Mouse (Mus musculus) fat pad, adult 2 months (tissue): ENCODE results near the gene Atp6v1a.

Experiments
- DNase-seq: peaks from one replicate; pipeline ENCODE4 v3.0.0-alpha.2; 2011; ENCODE audit warnings: low read depth, low spot score; ENCODE audit errors: extremely low read depth

The Atp6v1a gene

DNA sequence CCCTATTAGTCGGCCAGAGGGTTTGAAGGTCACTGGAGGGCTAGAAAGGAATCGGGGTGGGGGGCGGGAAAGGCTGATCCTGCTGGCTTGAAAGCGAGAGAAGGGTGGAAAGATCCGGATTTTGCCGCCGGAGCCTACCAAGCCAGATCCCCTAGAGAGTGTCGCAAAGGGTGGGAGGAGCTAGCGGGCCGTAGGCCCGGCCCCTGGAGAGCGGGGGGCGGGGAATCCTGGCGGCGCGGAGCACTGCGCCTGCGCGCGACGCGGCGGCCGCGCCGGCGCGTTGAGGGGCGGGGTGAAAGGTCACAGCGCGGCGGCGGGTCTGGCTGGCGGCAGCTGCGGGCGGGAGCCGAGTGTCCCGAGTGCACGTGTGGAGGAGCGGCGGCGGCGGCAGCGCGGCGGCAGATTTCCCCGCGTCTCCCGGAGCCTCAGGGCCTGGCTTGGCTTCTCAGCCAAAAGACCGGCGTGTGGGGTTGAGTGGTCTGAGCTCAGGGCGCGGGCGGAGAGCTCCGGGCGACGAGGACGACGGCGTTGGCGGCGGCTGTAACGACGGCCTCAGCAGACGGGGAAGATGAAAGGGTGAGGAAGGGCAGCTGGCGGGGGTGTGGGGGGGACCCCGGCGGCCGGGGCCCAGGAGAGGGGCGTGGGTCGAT lies at the start of gene Atp6v1a, which contains the start of gene Naa50:
Gene Atp6v1a, minus strand, starts transcription at position 170 of the 650 bp plus-strand sequence.
Gene Naa50, plus strand, starts transcription at position 295 of the 650 bp plus-strand sequence.
- peak; percentile 49 for DNase-seq

DNA sequence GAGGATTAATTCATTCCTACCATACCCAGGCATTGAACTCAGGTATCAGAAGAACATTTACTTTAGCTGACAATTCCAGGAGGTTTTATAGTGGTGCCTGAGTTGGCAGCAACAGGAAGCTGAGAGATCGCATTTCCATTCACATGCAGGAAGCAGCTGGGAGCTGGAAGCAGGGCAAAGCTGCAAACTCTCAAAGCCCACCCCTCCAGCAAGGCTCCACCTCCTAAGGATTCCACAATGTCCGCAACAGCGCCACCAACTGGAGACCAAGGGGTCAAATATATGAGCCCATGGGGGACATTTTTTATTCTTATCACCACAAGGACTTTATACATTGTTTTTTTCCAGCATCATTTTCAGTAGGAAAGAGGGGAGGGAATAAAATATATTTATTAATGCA lies 49.3 kb upstream of the Atp6v1a start:
- no peak for DNase-seq

- DNase-seq = no peak
These were observed 47.7 kb upstream of the Atp6v1a start for GRCm38 (mm10) chr16:44187172-44187571.

DNA sequence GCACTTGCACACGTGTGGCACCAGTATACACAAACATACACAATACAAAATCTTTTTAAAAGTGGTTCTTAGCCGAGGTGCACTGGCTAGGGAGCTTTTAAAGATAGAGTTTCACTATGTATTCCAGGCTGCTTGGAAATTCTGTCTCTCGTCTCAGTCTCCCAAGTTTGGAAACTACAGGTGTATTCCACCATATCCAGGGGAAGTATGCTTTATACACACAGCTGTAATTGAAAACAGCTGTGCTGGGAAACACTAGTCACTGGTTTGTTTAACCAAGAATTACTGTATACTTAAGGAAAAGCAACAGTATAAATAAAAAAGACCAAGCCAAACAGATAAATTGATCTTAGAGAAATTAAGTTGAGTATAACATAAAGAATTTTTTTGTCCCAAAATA lies 45.3 kb upstream of the Atp6v1a start:
- no peak for DNase-seq

- no peak for DNase-seq
These were observed 43.1 kb upstream of the Atp6v1a start for GRCm38 (mm10) chr16:44182597-44182996.

DNA sequence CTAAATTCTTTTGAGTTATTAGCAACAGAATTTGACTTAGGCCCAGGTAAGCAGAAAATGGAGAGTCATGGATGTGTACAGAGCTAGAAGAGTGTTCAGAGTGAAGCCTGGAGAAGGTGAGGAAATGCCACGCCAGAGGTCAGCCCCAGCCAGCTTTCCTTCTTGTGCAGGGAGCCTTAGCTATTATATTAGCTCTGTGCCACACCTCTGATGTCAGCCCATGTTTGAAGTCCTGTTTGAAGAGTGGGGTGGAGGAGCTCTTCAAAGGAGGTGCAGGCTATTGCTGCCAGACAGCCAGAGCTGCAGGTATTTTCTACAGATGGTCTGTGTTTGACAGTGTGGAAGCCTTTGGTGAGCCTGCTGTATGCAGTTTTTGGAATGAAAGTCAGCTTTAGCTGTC lies 39.0 kb upstream of the Atp6v1a start:
- no peak for DNase-seq

DNA sequence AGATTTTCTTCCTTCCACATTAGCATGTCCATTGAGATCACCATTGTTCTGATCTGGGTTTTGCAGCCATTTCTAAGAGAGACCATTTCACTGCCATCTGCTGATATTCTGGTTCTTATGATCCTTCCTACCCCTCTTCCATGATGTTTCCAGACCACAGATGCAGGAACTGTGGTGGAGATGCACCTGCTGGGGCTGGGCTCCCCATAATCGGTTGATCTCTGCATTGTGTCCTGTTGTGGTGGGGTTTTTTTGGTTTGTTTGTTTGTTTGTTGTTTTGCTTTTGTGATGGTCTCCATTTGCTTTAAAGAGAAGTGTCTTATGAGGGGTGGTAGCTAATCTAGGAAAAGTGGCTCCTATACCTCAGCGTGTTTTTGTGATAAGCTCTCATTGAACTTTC lies 37.0 kb upstream of the Atp6v1a start:
- DNase-seq = no peak

DNA sequence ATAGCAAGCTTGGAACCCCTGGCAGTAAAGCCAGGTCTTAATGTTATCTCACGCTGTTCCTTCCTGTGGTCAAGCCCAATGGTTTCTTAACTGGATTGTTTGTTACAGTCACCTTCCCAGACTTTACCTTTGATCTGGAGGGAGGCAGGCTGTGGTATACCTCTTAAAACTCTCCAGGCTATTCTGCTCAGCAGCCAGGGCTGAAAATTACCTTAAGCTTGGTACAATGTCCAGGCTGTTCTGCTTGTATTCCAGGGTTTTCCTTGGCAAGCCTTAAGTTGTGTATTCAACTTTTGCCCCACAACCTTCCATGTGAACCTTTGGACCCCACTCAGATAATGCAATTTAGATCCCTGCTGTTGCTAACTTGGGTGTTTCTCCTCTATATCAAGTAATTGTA lies 35.5 kb upstream of the Atp6v1a start:
- DNase-seq = peak; percentile 50

DNA sequence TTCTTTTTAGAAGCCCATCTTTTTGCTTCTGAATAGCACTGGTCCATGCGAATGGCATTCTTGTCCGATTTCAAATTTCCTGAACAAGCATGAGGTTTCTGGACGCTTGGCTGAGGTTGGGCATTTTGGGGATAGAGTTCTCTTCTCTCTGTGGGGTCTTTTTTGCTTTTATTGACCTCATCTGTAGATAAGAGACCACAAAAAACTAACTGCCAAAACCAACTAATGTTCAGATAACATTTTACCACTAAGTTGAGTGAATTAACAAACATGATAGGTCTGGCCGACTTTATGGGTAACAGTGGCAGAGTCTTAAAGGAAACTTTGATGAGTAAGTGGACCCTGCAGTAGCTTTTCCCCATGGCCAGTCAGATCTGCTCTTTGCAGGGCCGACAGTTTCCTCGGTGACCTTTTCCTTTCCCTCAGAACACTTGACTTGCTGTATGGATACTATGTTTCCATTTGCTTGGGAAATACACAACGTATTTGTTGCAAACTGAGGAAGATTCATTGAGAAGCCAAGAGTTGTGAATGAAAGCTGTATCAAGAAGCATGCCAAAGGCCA lies 34.5 kb upstream of the Atp6v1a start:
- no peak for DNase-seq

DNA sequence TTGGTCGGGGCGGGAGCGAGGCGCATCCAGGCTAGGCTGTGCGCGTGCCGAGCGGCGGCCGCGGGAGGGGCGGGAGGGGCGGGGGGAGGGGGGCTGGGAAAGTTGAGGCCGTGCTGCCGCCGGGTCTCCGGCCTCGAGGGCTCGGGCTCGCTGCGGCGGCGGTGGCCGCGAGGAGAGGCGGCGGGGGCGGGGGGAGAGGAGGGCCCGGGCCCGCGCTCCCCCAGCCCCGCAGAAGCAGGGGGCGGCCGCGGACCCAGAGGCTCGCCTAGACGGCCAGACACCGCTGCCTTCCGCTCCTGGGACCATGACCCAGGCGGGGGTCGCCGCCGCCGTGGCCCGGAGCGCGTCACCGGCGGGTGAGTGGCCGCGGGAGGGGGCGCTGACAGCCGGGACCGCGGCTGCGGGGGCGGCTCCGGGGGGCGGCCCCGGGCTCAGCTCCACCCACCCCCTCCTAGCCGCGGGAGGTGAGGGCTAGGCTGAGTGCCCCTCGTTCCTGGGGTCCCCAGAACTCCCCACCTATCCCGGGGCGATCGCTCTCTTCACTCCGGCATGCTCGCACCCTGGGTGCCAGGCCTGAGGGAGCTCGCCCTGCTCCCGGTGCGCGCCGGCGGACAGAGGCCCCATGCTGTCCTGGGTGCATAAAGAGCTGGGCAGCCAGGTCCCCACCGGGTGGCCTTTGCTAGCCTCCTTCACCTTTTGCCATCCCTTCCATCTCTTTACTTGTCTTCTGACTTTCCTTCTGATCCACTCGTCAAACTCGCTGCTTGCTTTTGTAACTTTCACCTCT lies 33.8 kb upstream of the Atp6v1a start, which contains the start of gene Usf3:
Gene Usf3, plus strand, starts transcription at position 92 of the 787 bp plus-strand sequence.
- no peak for DNase-seq

GRCm38 (mm10) chr16:44172297-44173154 lies 33.0 kb upstream of the Atp6v1a start:
- peak; percentile 76 for DNase-seq

DNA sequence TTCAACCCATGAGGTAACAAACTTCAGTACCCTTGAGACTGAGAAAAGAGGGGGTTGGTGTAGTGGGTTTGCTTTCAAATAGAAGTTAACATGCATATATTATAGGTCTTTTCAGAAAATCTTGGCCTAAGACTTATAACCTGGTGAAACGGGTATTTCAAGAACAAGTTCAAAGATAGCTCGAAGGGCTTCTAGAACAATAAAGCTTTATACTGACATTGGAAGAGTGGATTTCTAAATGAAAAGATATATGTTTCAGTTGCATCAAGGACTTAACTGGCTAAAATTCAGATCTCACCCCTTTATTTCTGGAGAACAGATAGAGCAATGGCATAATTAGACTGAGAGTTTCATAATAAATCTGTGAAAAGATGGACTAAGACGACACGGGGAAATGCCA lies 29.5 kb upstream of the Atp6v1a start:
- peak; percentile 56 for DNase-seq

GRCm38 (mm10) chr16:44165182-44165581 lies 25.7 kb upstream of the Atp6v1a start:
- DNase-seq = no peak

- DNase-seq = no peak
These were observed 24.3 kb upstream of the Atp6v1a start for GRCm38 (mm10) chr16:44163831-44164230.

DNA sequence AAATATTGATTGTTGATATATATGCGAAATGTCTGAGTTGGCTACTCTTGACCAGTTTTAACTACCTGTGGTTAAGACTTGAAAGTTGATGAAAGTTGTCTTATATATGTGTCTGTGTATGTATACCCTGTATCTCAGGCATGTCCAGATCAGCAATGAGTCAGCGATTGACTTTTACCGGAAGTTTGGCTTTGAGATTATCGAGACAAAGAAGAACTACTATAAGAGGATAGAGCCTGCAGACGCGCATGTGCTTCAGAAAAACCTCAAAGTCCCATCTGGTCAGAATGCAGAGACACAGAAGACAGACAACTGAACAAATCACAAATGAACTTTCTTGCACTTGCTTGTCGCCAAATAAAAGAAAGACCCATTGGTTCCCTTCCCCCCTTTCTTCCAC lies 19.8 kb upstream of the Atp6v1a start:
- DNase-seq = no peak

GRCm38 (mm10) chr16:44154497-44155057 lies 15.1 kb upstream of the Atp6v1a start:
- no peak for DNase-seq

- DNase-seq = no peak
These were observed 9.7 kb upstream of the Atp6v1a start for GRCm38 (mm10) chr16:44149002-44149767.

- no peak for DNase-seq
These were observed 2.0 kb upstream of the Atp6v1a start for GRCm38 (mm10) chr16:44141483-44141882.

- DNase-seq = peak; percentile 68
These were observed 782 bp upstream of the Atp6v1a start for GRCm38 (mm10) chr16:44140186-44140787.
